Mouse (Mus musculus): ENCODE data around the gene Mrps18a. TPM values are rescaled to one million over a fixed set of nuclear protein-coding genes. Genes with fewer than 3 reads are reported as not detected.
A peak's percentile ranks its signal among the peaks of the same experiment; 100 is the strongest.

Mrps18a gene
- polyA plus RNA-seq, 1 experiment from 2014 or later = 122 TPM

DNA sequence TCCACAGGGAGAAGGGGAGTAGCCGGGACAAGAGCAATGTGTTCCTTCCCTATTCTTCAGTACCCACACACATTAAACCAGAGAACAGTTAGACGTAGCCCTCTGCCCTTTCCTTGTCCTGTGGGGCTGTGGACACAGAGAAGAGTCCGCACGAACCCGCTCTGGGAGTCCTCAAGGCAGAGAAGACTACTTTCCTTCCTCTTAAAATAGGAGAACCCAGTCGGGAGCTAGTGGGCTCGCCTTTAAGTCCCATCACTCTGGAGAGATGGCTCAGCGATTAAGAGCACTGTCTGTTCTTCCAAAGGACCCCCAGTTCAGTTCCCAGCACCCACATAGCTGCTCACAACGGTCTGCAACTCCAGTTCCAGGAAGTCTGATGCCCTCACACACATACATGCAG, 50.9 kb downstream of the Mrps18a start:
- 0 out of 2 replicates have a peak, but pooled peaks cover 3% of the 10 kb centered on the region for H3K4me1 ChIP-seq (replicated peaks; ENCODE audit: control insufficient read depth, insufficient read depth, low read length)
- WGBS = 49% methylated on average over 9 of the region's 9 CpGs
- DNase-seq (ENCODE audit: low spot score) (no peak), ATAC-seq (ENCODE audit: low FRiP score) (no peak)
- H3K27me3 ChIP-seq (ENCODE audit: control insufficient read depth, insufficient read depth, low read length) = no peaks in the 10 kb centered on the region
- 0 out of 2 replicates have a peak, but pooled peaks cover 3% of the 10 kb centered on the region for H3K36me3 ChIP-seq (ENCODE audit: control insufficient read depth, insufficient read depth, low read length)
- H3K9me3 ChIP-seq (ENCODE audit: control insufficient read depth, low read length) = no peaks in the 10 kb centered on the region
- H3K27ac ChIP-seq (ENCODE audit: low read depth, low read length) = no peak overlapping the region
- H3K9ac ChIP-seq (ENCODE audit: low read depth, low read length) = peak overlapping the region; percentile 79
- peak overlapping the region; percentile 71 for H3K4me3 ChIP-seq (ENCODE audit: low read depth, low read length)
- peak overlapping the region; percentile 42 for H3K4me2 ChIP-seq (replicated peaks; ENCODE audit: low read depth, low read length)

DNA sequence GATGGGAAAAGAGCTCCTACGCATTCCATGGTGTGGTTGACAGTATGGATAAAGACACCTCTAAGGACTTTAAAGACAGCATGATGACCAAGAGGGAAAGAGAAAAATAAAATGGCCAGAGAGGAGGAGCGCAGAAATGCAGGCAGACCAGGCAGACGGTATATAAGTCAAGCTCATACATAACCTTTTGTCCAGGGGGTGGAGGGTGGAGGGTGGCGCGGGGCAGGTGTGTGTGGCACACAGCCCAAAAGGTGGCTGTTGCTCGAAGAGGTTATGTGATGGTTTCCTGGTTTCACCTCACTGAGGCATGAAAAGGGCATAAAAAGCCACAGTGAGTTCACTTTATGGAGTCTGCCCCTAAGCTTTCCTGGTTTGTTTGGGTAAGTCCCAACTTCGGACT, 51.8 kb downstream of the Mrps18a start:
- Histone ChIP-seq H3K9ac (ENCODE audit: low read depth, low read length) (no peak overlapping the region), H3K4me3 (ENCODE audit: low read depth, low read length) (no peak overlapping the region), H3K4me1 (replicated peaks; ENCODE audit: control insufficient read depth, insufficient read depth, low read length) (0 out of 2 replicates have a peak, but pooled peaks cover 3% of the 10 kb centered on the region), H3K4me2 (replicated peaks; ENCODE audit: low read depth, low read length) (no peak overlapping the region), H3K36me3 (ENCODE audit: control insufficient read depth, insufficient read depth, low read length) (0 out of 2 replicates have a peak, but pooled peaks cover 3% of the 10 kb centered on the region), H3K27me3 (ENCODE audit: control insufficient read depth, insufficient read depth, low read length) (no peaks in the 10 kb centered on the region), H3K9me3 (ENCODE audit: control insufficient read depth, low read length) (no peaks in the 10 kb centered on the region), H3K27ac (ENCODE audit: low read depth, low read length) (no peak overlapping the region)
- ATAC-seq (ENCODE audit: low FRiP score) (no peak), DNase-seq (ENCODE audit: low spot score) (no peak)
- WGBS = 94% methylated on average over 7 of the region's 7 CpGs

DNA sequence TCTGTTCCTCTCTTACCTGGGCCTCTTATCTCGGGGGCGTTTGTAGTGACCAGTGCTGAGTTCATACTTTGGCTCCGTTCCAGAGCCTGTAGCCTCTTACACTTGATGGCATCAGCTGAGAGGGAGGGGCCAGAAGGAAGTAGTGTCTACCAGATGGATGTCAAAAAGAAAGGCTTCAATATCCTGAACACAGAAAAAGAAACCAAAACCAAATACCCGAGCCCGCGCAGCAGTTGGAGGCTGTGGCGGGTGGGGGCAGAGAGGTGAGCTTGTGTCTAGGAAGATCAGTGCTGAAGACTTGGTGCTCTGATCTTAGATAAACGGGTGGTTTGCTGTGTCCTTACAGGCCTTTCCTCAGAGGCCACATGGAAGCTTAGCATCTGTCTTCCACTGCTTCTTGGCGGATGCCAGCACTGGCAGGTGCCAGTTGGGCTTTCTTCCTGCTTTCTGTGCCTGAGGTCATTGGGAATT, 52.2 kb downstream of the Mrps18a start:
- ATAC-seq (ENCODE audit: low FRiP score) (no peak), DNase-seq (ENCODE audit: low spot score) (no peak)
- no peak overlapping the region for H3K4me2 ChIP-seq (replicated peaks; ENCODE audit: low read depth, low read length)
- H3K36me3 ChIP-seq (ENCODE audit: control insufficient read depth, insufficient read depth, low read length) = 0 out of 2 replicates have a peak, but pooled peaks cover 3% of the 10 kb centered on the region
- no peak overlapping the region for H3K9ac ChIP-seq (ENCODE audit: low read depth, low read length)
- 0 out of 2 replicates have a peak, but pooled peaks cover 3% of the 10 kb centered on the region for H3K4me1 ChIP-seq (replicated peaks; ENCODE audit: control insufficient read depth, insufficient read depth, low read length)
- H3K27me3 ChIP-seq (ENCODE audit: control insufficient read depth, insufficient read depth, low read length) = no peaks in the 10 kb centered on the region
- H3K27ac ChIP-seq (ENCODE audit: low read depth, low read length) = no peak overlapping the region
- H3K9me3 ChIP-seq (ENCODE audit: control insufficient read depth, low read length) = no peaks in the 10 kb centered on the region
- H3K4me3 ChIP-seq (ENCODE audit: low read depth, low read length) = no peak overlapping the region
- WGBS = 90% methylated on average over 9 of the region's 9 CpGs

DNA sequence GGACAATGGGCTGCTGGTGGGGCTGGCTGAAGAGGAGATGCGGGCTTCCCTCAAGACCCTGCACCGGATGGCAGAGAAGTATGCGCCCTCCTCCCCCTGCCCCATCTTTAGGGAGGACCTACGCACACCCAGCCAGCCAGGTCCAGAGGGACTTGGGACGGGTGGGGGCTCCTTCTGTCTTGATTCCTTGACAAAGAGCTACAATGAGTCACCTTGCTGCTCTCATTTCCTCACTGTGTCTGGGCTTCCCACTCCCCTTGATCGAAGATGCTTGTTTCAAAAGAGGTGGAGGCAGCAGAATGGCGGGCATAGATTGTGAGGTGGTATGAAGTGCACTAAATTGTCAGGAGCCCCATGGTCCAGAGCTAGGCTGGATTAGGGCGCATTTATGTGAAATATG, 53.5 kb downstream of the Mrps18a start:
- DNase-seq (ENCODE audit: low spot score) (no peak), ATAC-seq (ENCODE audit: low FRiP score) (no peak)
- no peaks in the 10 kb centered on the region for H3K9me3 ChIP-seq (ENCODE audit: control insufficient read depth, low read length)
- H3K4me2 ChIP-seq (replicated peaks; ENCODE audit: low read depth, low read length) = no peak overlapping the region
- H3K27me3 ChIP-seq (ENCODE audit: control insufficient read depth, insufficient read depth, low read length) = no peaks in the 10 kb centered on the region
- H3K4me3 ChIP-seq (ENCODE audit: low read depth, low read length) = no peak overlapping the region
- 96% methylated on average over 8 of the region's 8 CpGs for WGBS
- no peak overlapping the region for H3K9ac ChIP-seq (ENCODE audit: low read depth, low read length)
- no peak overlapping the region for H3K27ac ChIP-seq (ENCODE audit: low read depth, low read length)
- H3K4me1 ChIP-seq (replicated peaks; ENCODE audit: control insufficient read depth, insufficient read depth, low read length) = 0 out of 2 replicates have a peak, but pooled peaks cover 3% of the 10 kb centered on the region
- H3K36me3 ChIP-seq (ENCODE audit: control insufficient read depth, insufficient read depth, low read length) = 0 out of 2 replicates have a peak, but pooled peaks cover 7% of the 10 kb centered on the region

DNA sequence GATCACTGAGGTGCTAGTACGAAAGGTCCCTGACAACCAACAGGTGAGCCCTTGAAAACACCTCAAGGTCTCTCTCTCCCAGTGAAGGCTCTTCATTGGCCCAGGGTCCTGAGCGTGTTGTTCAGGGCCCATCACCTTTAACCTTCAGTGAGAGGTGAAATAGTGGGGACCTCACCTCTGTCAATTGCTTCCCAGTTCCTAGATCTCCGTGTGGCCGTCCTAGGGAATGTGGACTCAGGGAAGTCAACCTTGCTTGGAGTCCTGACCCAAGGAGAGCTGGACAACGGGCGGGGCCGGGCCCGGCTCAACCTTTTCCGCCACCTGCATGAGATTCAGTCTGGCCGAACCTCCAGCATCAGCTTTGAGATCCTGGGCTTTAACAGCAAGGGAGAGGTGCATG, 54.0 kb downstream of the Mrps18a start:
- Histone ChIP-seq H3K4me2 (replicated peaks; ENCODE audit: low read depth, low read length) (no peak overlapping the region), H3K27me3 (ENCODE audit: control insufficient read depth, insufficient read depth, low read length) (no peaks in the 10 kb centered on the region), H3K9ac (ENCODE audit: low read depth, low read length) (no peak overlapping the region), H3K27ac (ENCODE audit: low read depth, low read length) (no peak overlapping the region), H3K4me3 (ENCODE audit: low read depth, low read length) (no peak overlapping the region), H3K9me3 (ENCODE audit: control insufficient read depth, low read length) (no peaks in the 10 kb centered on the region), H3K36me3 (ENCODE audit: control insufficient read depth, insufficient read depth, low read length) (0 out of 2 replicates have a peak, but pooled peaks cover 7% of the 10 kb centered on the region), H3K4me1 (replicated peaks; ENCODE audit: control insufficient read depth, insufficient read depth, low read length) (0 out of 2 replicates have a peak, but pooled peaks cover 3% of the 10 kb centered on the region)
- WGBS = 94% methylated on average over 10 of the region's 10 CpGs
- ATAC-seq (ENCODE audit: low FRiP score) = no peak
- DNase-seq (ENCODE audit: low spot score) = no peak

DNA sequence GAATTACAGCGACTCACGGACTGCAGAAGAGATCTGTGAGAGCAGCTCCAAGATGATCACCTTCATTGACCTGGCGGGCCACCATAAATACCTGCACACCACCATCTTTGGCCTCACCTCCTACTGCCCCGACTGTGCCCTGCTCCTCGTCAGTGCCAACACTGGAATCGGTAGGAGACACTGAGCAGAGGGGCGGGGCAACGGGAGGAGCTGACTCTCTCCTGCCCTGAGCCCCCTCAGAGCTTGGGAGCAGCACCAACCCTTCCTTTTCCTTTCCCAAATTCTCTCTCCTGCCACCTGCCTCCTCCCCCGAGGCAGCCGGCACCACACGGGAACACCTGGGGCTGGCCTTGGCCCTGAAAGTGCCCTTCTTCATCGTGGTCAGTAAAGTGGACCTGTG, 54.7 kb downstream of the Mrps18a start:
- H3K27ac ChIP-seq (ENCODE audit: low read depth, low read length) = no peak overlapping the region
- 92% methylated on average over 12 of the region's 12 CpGs for WGBS
- H3K9me3 ChIP-seq (ENCODE audit: control insufficient read depth, low read length) = no peaks in the 10 kb centered on the region
- no peaks in the 10 kb centered on the region for H3K27me3 ChIP-seq (ENCODE audit: control insufficient read depth, insufficient read depth, low read length)
- DNase-seq (ENCODE audit: low spot score) = no peak
- H3K36me3 ChIP-seq (ENCODE audit: control insufficient read depth, insufficient read depth, low read length) = 0 out of 2 replicates have a peak, but pooled peaks cover 7% of the 10 kb centered on the region
- no peak overlapping the region for H3K4me3 ChIP-seq (ENCODE audit: low read depth, low read length)
- no peak for ATAC-seq (ENCODE audit: low FRiP score)
- 0 out of 2 replicates have a peak, but pooled peaks cover 3% of the 10 kb centered on the region for H3K4me1 ChIP-seq (replicated peaks; ENCODE audit: control insufficient read depth, insufficient read depth, low read length)
- H3K4me2 ChIP-seq (replicated peaks; ENCODE audit: low read depth, low read length) = no peak overlapping the region
- no peak overlapping the region for H3K9ac ChIP-seq (ENCODE audit: low read depth, low read length)

DNA sequence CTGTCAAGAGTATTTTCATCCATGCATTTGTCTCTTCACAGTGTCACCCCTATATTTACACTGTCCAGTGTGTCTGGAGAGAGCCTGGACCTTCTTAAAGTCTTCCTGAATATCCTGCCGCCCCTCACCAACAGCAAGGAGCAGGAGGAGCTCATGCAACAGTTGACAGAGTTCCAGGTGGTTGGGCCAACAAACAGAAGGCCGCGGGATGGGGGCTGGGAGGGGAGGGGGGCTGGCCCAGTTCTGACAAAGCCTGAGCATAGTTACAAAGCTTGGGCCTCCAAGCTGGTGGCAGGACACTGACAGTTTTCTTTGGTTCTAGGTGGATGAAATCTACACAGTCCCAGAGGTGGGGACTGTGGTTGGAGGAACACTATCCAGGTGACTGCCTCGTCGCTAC, 55.5 kb downstream of the Mrps18a start:
- WGBS = 91% methylated on average over 5 of the region's 5 CpGs

DNA sequence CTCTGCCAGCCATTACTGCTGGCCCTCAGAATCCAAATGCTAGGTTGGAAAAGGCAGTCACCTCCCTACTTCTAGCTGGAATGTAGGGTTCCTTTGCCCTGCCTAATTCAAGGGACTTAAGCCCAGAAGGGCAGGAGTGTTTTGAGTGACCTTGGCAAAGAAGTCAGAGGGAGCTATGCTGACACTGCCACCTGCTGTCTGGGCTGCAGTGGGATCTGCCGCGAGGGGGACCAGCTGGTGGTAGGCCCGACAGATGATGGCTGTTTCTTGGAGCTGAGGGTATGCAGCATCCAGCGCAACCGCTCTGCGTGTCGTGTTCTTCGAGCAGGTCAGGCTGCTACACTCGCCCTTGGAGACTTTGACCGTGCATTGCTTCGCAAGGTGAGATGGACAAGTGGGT, 56.2 kb downstream of the Mrps18a start:
- Histone ChIP-seq H3K4me1 (replicated peaks; ENCODE audit: control insufficient read depth, insufficient read depth, low read length) (no peaks in the 10 kb centered on the region), H3K4me2 (replicated peaks; ENCODE audit: low read depth, low read length) (no peak overlapping the region), H3K36me3 (ENCODE audit: control insufficient read depth, insufficient read depth, low read length) (0 out of 2 replicates have a peak, but pooled peaks cover 9% of the 10 kb centered on the region), H3K27ac (ENCODE audit: low read depth, low read length) (no peak overlapping the region), H3K4me3 (ENCODE audit: low read depth, low read length) (no peak overlapping the region), H3K9me3 (ENCODE audit: control insufficient read depth, low read length) (no peaks in the 10 kb centered on the region), H3K27me3 (ENCODE audit: control insufficient read depth, insufficient read depth, low read length) (no peaks in the 10 kb centered on the region), H3K9ac (ENCODE audit: low read depth, low read length) (no peak overlapping the region)
- 84% methylated on average over 11 of the region's 11 CpGs for WGBS
- DNase-seq (ENCODE audit: low spot score) (no peak), ATAC-seq (ENCODE audit: low FRiP score) (no peak)

More for the DNA sequence above, 55.5 kb downstream of the Mrps18a start:
- no peak overlapping the region for H3K4me3 ChIP-seq (ENCODE audit: low read depth, low read length)
- no peaks in the 10 kb centered on the region for H3K27me3 ChIP-seq (ENCODE audit: control insufficient read depth, insufficient read depth, low read length)
- no peak overlapping the region for H3K9ac ChIP-seq (ENCODE audit: low read depth, low read length)
- H3K9me3 ChIP-seq (ENCODE audit: control insufficient read depth, low read length) = no peaks in the 10 kb centered on the region
- no peak for ATAC-seq (ENCODE audit: low FRiP score)
- no peak overlapping the region for H3K27ac ChIP-seq (ENCODE audit: low read depth, low read length)
- DNase-seq (ENCODE audit: low spot score) = no peak
- H3K4me1 ChIP-seq (replicated peaks; ENCODE audit: control insufficient read depth, insufficient read depth, low read length) = 0 out of 2 replicates have a peak, but pooled peaks cover 3% of the 10 kb centered on the region
- 0 out of 2 replicates have a peak, but pooled peaks cover 7% of the 10 kb centered on the region for H3K36me3 ChIP-seq (ENCODE audit: control insufficient read depth, insufficient read depth, low read length)
- no peak overlapping the region for H3K4me2 ChIP-seq (replicated peaks; ENCODE audit: low read depth, low read length)

DNA sequence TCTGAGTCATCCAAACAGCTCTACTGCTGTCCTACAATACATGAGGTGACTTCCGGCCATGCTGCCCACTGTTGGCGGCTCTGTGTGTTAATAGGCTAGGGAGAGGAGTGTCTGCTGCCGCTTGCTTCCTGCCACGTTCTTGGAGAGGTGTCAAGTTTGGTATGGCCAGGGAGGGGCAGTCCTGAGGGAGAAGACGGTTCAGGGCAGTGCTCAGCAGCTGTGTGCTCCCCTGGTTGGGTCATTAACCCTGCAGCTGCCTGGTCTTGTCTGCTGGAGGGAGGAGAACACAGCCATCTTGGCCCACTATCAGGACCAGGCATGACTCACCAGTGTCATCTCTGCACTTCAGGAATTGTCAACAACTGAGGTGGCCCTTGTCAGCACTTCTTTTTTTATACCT, 57.5 kb downstream of the Mrps18a start:
- Histone ChIP-seq H3K4me2 (replicated peaks; ENCODE audit: low read depth, low read length) (no peak overlapping the region), H3K9ac (ENCODE audit: low read depth, low read length) (no peak overlapping the region), H3K27me3 (ENCODE audit: control insufficient read depth, insufficient read depth, low read length) (no peaks in the 10 kb centered on the region), H3K9me3 (ENCODE audit: control insufficient read depth, low read length) (no peaks in the 10 kb centered on the region), H3K4me1 (replicated peaks; ENCODE audit: control insufficient read depth, insufficient read depth, low read length) (no peaks in the 10 kb centered on the region), H3K27ac (ENCODE audit: low read depth, low read length) (no peak overlapping the region), H3K36me3 (ENCODE audit: control insufficient read depth, insufficient read depth, low read length) (peaks cover 12% of the 10 kb centered on the region; the same call in 1 of the 2 replicates), H3K4me3 (ENCODE audit: low read depth, low read length) (no peak overlapping the region)
- WGBS = 72% methylated on average over 5 of the region's 5 CpGs
- DNase-seq (ENCODE audit: low spot score) (no peak), ATAC-seq (ENCODE audit: low FRiP score) (no peak)
